Mouse (Mus musculus) spleen, adult 18-20 months (tissue): ENCODE results near the gene Zmiz1.

Source experiments
- DNase-seq, 2 experiments: peaks; one replicate each; pipeline ENCODE4 v3.0.0; 2022; ENCODE audit warnings: mixed read lengths in 2 of 2

The Zmiz1 gene

GRCm38 (mm10) chr14:25538522-25538921 is 79.5 kb downstream of the Zmiz1 start:
- DNase-seq = no peak

- DNase-seq = no peak
These were observed 80.6 kb downstream of the Zmiz1 start for GRCm38 (mm10) chr14:25539493-25540116.

GRCm38 (mm10) chr14:25540172-25540571 is 81.2 kb downstream of the Zmiz1 start:
- DNase-seq = no peak

DNA sequence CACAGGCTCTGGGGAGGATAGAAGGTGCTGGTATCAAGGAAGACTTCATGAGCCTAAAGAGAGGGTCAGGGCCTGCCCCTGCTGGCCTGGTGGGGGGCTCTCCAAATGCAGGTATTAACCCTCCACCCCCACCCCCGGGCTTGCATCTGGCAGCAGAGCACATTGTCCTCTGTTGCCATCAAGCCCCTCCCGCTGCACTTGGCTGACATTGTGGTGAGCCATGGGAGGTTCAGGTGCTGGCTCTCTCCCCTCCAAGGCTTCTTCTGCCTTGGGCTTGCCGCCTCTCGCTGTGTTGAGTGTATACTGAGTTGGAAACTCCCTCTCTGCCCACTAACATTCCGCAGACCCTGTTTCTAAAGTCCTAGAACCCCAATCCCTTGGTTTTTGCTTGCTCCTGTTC is 82.2 kb downstream of the Zmiz1 start:
- no peak for DNase-seq

DNA sequence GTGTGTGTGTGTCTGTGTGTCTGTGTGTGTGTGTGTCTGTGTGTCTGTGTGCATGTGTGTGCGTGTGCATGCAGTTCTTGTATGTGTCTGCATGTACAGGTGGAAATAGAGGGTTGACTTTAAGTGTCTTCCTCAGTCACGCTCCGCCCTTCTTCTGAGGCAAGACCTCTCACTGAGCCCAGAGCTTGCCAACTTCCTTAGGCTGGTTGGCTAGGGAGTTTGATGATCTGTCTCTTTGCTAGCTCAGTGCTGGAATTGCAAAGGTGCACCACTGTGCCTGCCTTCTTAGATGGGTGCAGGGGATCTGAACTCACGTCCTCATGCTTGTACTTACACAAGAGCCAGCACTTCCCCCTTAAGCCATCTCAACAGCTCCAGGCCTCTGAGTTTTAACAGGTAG is 84.1 kb downstream of the Zmiz1 start:
- no peak for DNase-seq

DNA sequence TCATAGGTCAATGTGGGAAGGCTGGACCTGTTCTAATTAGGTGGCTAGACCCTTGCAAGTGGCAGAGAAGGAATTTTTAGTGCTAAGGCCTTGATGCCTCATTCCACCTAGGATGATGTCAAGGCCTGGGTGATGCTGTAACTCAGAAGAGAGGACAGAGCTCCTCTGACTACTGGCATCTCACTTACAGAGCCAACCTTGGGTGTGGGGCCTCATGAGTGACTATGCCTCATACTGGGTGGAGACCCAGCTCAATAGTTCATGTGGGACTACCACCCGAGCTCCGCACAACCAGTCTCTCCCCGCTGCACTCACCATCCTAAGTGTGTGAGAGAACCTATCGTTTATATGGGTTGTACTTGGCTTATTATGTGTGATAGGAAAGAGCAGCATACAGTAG is 84.9 kb downstream of the Zmiz1 start:
- DNase-seq = no peak

- DNase-seq = no peak
These were observed 88.1 kb downstream of the Zmiz1 start for GRCm38 (mm10) chr14:25546852-25547621.

- no peak for DNase-seq
These were observed 88.9 kb downstream of the Zmiz1 start for GRCm38 (mm10) chr14:25547882-25548281.

DNA sequence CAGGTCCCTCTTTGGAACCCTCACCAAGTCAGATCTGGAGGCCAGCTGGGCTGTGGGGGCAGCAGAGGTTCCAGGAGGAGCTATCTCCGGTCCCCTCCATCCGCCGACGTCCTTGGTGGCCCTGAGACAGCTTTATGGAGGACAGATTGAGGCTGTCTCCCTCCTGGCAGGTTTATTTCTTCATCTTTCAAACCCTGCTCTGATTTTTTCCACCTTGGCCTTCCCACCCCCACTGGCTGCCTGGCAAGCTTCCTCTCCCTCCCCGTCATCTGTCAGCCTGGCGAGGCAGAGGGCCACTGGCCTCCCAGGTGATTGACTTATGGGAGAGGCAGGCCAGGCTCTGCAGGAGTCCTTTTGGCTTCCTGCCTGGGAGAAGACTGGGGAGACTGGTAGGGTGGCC is 89.7 kb downstream of the Zmiz1 start:
- no peak for DNase-seq

- DNase-seq = no peak
These were observed 90.1 kb downstream of the Zmiz1 start for GRCm38 (mm10) chr14:25549125-25549524.

DNA sequence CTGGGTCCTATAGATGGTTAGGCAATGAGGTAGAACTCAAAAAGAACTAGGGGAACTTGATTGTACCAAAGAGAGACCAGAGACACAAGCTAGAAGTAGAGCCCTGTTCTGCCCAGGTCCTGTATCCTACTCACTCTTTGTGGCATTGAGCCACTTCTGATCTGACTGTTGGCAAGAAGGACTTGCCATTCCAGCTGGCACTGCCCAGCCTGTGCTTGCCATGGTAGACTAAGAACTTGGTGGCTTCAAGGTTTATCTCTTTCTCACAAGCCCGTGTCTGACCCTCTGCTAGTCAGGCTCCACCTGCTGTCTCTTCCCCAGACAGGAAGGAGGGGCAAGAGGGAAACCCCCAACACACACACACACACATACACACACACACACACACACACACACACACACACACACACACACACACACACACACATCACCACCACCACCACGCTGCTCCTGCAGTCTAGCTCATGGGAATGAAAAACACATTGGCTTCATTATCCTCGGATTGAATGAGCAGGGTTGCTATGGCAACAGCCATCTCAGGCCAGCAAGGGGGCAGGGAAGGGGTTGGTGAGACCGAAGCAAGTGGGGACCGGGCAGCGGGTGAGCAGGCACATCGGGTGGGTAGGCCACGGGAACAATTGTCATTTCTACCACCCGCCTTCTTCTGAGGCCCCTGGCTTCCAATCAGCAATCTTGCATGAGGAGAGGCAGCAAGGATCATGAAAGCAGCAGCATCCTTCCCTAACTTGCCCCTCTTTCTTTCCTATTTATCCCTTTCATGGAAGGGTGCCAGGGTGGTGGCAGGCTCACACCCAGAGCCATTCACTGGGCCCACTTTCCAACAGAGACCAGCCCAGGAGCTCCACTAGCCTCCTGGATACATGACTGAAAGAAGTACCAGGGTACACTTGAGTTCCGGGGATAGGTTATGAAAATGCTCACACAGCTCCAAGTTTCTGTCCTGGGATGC is 91.2 kb downstream of the Zmiz1 start:
- DNase-seq = no peak

DNA sequence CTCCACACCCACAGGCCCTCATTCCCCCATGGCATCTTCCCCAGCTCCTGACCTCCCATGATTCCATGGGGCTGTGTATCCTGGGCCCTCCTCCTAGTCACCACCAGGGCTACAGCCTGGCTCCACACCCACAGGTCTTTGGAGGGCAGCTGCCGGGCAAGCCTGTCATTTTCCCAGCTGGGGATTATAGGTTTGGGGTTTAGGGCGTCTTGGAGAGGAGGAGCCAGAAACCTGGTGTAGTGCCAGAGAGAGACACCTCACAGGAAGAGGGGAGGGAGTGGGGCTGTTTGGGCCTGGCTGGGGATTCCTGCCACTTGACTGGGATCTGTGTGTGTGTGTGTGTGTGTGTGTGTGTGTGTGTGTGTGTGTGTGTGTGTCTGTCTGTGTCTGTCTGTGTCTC is 92.7 kb downstream of the Zmiz1 start:
- DNase-seq = no peak

DNA sequence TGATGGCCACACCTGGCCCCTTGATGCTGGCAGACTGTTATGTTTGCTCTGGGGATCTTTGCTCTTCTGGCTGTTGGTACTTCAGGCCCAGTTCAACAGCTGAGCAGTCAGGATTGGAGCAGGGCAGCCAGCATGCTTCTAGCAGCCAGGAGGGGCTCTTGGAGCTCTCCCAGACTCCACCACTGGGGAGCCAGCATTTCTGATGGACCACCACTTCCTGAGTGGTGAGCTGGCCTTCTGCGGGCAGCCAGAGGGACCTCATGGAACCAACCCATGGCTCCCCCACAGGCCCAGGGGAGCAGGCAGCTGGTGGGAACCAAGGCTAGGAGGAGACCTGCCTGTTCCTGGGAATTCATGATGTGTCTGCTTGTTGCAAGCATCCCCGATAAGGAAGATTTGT is 94.4 kb downstream of the Zmiz1 start:
- DNase-seq = no peak

DNA sequence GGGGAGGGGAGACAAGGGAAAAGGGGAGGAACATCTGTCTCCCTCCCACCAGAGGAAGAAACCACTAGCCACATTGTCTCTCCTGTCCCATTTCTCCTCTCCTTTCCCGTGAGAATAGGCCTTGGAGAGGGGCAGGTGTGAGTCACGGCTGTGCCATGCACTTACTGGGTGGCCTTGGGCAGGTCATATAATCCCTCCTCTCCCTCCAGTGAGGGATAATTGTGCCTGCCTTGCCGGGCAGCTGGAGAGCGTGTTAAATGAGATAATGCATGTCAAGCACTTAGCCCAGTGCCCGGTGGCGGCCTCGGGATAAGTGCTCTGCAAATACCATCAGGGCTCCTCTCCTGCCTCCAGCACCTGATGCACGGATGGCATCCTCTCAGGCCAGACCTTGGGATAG is 95.8 kb downstream of the Zmiz1 start:
- DNase-seq = no peak

DNA sequence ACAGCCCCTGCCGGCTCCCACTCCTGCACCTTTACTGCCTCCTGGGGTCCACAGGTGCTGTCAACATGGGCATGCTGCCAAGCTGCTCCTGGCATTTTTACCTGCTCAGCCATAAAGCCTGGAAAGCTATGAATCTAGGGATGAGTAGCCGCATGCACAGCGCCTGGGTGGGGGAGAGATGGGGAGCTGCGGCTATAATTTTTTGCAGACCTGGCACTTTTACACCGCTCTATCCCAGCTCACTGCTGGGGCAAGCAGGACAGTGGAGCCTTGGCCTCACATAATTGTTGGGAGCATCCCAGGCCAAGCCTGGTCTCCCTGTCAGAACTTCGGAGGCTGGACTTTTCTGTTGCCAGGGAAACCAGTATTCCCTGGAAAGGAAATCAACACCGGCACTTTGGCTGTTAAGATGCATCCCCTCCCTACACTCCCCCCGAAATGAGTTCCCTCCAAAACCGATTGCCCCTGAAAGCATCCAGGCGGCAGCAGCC is 96.4 kb downstream of the Zmiz1 start:
- no peak for DNase-seq

DNA sequence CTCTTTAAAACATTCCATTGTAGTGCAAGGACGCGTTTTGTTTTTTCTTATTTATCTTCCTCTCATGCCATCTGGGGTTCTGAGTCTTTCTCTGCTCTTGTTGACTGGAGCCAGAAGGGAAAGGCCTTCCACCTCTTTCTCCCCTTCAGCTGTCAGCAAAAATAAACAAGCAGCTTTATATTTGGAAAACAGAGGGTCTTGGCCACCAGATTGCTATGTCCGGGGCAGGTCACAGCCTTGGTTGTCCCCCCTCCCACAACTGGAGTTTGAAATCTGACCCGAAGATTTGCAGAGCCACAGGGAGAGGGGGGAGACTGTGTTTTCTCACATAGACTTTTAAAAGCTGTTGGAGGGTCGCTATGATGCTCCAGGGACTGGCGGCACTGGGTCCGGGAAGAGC is 96.9 kb downstream of the Zmiz1 start:
- DNase-seq = no peak

DNA sequence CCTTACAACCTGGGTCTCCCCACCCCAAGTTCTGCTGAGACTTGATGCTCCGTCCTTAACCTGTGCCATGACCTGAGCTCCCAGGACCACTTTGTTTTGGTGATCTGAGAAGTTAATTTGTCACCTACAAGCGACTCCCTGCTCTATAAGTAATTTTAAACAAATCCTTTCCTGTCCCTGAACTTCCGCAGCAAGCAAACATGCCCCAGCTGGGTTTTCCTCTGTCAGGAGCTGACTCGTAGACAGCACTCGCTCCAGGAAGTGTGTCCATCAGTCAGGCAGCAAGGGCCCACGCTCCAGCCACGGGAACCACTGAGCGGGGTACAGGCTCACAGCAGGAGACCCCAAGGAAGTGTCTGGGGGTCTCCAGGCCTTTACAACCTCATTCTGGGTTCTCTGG is 98.0 kb downstream of the Zmiz1 start:
- no peak for DNase-seq

DNA sequence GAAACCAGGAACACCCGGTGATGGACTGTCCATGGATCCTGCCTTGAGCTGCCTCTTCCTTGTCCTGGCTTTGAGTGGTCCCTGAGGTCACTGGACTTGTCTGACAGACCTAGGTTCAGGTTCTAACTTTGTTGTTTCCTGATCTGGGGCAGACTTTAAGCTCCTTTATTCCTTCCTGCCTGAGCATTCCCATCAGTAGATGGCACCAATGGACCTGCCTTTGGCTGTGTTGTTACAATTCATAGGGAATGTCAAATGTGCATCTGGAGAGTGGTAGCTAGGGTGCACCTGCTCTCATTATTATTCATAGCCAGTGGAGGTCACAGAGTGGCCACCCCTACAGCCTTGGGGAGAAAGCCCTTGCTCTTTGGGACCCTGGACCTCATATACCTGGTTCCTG is 99.5 kb downstream of the Zmiz1 start:
- no peak for DNase-seq

DNA sequence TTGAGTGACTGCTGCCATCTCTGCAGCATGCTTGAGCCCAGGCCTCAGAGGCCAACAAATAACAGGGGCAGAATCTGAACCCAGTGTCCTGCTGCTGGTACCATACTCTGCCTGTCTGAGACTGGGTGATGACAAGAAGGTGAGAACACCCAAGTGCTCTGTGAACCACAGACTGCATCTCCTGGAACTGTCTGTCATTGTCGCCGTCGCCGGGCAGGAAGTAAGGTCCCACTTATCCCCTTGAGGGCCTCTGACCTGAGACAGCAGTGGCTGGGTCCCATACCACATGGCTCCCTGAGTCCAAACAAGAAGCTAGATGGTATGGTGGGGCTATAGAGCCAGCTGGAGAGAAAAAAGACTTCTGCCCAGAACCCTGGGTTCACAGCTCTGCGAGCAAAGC is 100.9 kb downstream of the Zmiz1 start:
- peak; percentile 39 to 48 for DNase-seq

DNA sequence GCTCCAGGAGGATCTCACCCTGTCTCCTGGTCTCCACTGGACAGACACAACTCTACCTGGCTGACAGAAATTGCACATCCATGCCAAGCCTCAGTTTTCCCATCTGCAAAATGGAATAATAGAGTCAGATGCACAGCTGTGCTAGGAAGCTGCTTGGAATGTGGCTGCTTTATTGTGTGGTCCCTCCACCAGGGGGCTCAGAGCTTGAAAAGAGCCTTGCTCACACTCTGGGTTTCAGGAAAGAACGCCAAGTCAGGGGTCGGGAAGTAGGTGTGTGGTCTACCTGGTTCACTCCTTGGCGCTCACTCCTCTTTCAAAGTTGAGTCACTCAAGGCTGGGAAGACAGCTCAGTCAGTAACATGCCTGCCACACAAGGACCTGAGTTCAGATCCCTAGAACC is 101.9 kb downstream of the Zmiz1 start:
- DNase-seq = no peak

DNA sequence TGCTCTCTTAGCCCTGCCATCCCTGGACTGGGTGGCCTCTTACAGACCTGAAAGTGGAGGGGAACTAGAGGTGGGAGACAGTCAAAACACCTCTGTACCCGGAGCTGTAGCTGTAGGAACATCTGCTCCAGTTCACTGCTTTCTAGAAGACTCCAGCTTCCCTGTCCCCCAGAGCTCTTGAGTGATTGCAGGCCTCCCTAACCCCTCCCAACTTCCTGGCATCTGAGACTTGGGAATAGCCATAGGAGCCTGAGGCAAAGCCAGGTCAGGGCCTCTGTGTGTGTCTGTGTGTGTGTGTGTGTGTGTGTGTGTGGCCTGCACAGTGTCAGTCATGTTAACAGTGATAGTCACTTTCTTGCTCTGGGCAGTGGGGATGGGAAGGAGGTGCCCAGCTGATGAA is 102.7 kb downstream of the Zmiz1 start:
- DNase-seq = no peak

GRCm38 (mm10) chr14:25562447-25562846 is 103.5 kb downstream of the Zmiz1 start:
- DNase-seq = no peak

DNA sequence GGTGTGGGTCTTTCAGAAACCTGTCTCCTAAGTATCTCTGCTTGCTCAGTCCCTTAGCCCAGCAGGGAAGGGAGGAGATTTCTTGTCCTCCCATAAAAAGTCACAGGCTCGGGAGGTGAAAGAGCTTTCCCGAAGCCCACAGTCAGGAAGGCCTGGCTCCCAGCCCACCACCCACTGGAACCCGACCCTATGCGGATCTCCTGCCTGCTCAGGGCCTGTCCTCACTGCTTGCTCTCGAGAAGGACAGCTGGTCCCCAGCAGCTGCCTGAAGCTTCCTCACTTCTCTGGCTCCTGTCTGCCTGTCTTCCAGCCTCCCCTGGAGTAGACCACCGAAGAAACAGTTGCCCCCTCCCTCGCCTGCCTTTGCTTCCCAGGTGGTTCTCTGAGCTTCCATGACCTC is 103.9 kb downstream of the Zmiz1 start:
- DNase-seq = no peak
